Mouse (Mus musculus): Measurements from ENCODE around the gene Scarb2.

Gene Scarb2

GRCm38 (mm10) chr5:92495291-92495690 lies 11.3 kb downstream of the Scarb2 start:
- CTCF ChIA-PET, result no interaction called here

GRCm38 (mm10) chr5:92493423-92493822 lies 13.2 kb downstream of the Scarb2 start:
- CTCF ChIA-PET, result interaction anchor here (0.6 kb wide), 1 partner anchor 56 kb away, joined by 5 read pairs; no protein-coding TSS in a partner anchor

DNA sequence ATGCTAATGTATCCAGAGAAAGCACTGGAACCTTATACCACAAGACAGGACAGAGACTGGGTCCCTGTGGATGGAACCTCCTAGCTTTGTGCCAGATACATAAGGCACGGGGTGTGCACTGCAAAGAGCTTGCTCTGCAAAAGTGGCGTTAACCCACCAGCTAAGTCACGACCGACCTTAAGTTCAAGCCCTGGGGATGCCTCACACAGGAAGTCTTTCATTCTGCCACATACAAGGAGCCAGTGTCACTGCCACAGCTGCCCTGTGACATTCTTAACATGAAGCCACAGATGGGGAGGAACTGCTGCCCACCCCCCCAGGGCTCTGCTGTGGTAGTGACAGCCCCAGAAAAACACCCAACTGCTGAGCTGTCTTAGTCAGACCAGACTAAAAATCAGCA lies 15.9 kb downstream of the Scarb2 start:
- CTCF ChIA-PET, result interaction anchor here (0.6 kb wide), 1 partner anchor 16 kb away, joined by 4 read pairs; no protein-coding TSS in a partner anchor

DNA sequence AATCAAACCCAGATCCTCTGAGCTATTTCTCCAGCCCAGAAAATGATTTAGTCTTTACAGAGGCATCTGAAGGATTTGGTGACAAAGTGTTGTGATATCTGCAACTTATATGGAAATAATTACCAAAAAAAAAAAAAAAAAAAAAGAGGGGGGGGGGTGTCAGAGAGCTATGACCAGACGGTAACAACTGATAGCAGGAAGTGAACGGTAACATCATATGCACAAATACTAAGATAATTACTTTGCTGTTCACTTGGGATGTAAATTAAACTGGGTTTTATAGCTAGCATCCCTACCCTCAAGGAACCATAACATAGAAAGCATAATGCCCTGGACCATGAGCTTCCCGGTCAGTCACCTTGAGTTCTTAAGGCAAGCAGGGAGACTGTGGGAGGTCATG lies 16.3 kb downstream of the Scarb2 start:
- CTCF ChIA-PET, result interaction anchor here (0.6 kb wide), 1 partner anchor 16 kb away, joined by 4 read pairs; no protein-coding TSS in a partner anchor

GRCm38 (mm10) chr5:92489503-92489902 lies 17.1 kb downstream of the Scarb2 start:
- CTCF ChIA-PET, result no interaction called here

DNA sequence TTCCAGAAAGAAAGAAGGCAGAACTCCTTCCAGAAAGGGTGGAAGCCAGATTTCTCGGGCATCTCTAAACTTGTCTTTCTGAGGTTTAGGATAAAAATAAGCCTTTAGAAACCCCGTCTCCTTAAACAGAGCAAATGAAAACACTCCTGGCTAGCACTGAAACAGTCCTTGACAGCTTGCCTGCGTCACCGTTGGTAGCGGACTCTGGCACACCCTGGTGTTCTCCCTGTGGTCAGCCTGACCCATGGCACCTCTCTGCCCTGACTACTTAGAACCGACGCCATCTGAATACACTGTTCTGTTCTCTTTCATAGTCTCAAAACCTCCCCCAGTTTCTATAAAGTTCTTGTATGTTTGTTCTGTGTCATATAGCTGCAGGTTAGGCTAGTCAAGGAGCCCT lies 17.7 kb downstream of the Scarb2 start:
- CTCF ChIA-PET, result no interaction called here

DNA sequence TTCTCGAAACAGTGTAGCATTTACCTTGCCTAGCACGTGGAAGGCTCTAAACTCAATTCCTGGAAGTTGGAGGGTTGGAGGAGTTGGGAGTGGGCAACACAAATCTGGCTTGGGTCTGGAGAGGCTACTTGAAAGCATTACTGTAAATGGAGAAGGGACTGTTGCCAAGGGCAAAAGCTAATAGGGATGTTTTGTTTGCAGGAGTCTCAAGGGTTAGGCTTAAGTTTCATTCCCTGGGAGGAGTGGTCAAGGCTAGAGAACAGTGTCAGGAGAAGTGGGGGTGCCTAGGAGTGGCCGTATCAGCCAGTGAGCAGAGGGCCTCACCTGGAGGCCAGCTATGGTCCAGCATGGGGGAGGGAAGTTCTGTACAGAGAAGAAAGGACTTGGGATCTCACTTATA lies 18.2 kb downstream of the Scarb2 start:
- CTCF ChIA-PET, result no interaction called here

DNA sequence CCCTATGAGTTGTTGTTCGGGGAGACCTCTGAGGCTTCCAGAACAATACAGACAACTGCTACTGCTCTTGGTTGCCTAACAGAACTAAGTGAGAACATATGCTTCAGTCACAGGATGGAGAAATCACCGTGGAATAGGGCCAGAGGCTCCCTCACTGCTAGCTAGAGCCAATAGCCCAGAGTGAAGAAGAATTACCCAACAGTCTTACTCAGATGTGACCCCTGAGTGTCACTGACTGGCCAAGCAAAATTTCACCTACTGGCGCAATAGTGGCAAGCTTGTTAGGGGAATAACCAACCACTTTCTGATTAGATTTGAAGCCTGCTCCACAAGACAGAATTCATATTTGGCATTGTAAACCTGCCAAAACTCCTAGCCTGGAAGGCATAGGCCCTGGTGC lies 19.9 kb downstream of the Scarb2 start:
- CTCF ChIA-PET, result no interaction called here

GRCm38 (mm10) chr5:92484880-92485279 lies 21.8 kb downstream of the Scarb2 start:
- CTCF ChIA-PET, result interaction anchor here (1.1 kb wide), 1 partner anchor 23 kb away, joined by 3 read pairs; no protein-coding TSS in a partner anchor

DNA sequence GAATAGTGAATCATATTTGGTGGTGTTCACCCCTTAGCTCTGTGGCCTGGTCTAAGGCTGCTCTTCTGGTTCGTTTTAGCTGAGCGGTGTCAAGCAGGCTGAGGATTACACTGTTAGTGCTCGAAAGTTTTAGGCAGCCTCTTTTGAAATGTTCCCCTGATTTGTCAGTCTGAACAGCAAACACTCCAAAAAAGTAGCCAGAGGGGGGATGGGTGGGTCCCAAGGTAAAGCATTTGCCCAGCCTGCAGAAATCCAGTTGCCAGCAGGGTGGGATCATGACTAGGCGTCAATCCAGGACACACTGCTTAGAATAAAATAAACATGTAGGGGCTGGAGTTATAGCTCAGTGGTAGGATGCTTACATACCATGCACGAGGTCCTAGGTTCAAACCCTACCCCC lies 33.8 kb downstream of the Scarb2 start:
- CTCF ChIA-PET, result no interaction called here

GRCm38 (mm10) chr5:92471531-92471930 lies 35.1 kb downstream of the Scarb2 start:
- CTCF ChIA-PET, result no interaction called here

GRCm38 (mm10) chr5:92469201-92470130 lies 37.2 kb downstream of the Scarb2 start:
- CTCF ChIA-PET, result no interaction called here

DNA sequence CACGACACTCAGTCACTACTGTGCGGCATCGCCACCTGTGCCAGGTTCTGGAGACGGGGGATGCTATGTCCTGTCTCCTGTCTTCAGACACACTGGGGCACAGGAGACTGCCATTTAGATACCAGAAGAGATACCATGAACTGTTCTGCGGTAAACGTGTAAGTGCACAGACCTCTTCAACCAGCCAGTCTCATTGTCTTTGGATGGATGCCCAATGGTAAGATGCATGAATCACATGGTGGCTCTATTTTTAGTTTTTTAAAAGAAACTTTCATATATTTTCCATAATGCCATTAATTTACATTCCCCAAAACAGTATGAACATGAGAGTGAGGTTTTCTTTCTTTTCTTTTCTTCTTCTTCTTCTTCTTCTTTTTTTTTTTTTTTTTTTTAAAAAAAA lies 38.4 kb downstream of the Scarb2 start:
- CTCF ChIA-PET, result no interaction called here

DNA sequence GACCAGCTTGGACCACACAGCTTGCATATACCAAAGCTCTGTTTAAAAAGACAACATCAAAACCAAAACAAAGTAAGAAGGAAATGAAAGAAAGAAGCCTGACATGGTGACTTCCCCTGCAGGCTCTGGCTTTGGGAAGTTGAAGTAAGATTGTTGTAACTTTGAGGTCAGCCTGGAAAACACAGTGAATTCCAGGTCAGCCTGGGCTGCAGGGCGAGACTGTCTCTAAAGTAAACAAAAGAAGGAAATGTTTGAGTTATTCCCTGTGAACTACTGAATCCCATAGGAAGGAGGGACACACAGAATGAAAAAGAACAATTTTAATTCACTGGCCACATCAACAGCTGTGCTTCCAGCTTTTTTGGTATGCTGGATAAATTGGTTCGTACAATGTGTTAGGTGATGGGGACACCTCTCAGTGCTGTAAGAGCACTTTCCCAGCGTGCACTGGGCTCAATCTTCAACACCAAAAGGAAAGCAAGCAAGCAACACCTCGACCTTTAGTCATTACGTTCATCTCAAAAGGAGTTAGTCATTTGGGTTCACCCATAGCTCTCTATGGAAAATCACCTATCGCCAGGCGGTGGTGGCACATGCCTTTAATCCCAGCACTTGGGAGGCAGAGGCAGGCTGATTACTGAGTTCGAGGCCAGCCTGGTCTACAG lies 39.4 kb downstream of the Scarb2 start:
- CTCF ChIA-PET, result interaction anchor here (0.6 kb wide), 1 partner anchor 38 kb away, joined by 5 read pairs; no protein-coding TSS in a partner anchor

DNA sequence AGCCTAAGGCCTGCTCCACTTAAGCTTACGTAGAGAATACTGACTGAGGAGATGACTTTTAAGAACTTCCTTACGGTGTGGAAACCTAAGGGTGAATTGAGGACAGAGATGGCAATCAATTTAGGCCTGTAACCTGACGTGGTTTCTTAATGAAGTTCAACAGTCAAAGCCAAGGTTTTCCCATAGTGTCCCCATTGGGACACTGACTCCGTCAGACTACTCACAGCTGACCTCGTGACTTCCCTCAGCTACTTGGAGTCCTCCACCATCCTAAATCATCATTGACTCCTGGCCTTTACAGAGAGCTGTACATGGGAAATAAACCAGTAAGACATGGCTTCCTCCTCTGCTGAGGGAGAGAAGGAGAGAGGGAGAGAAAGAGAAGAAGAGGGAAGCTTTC lies 41.1 kb downstream of the Scarb2 start:
- CTCF ChIA-PET, result no interaction called here

DNA sequence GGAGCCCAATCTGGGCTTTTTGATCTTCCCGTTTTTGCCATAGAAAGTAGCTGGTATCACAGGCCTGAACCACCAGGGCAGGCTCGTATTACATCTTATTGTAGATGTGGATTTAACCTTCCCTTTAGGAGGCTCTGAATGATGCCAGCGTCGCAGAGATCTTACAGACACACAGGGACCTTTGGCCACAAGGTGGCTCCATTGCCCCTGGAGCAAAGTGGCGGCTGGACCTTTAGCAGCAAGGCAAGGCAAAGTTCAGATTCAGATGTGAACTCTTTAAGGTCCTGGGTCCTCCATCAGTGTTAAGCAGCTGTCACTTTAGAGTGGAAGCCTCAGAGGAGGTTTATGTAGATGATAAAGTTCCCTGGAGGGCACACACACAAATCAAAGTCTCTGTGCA lies 45.3 kb downstream of the Scarb2 start:
- CTCF ChIA-PET, result interaction anchor here (1.0 to 1.7 kb wide), 3 partner anchors 24 to 195 kb away, joined by 3 to 4 read pairs (median 3); partner anchors contain the start of gene Scarb2

- CTCF ChIA-PET, result no interaction called here
Measured at GRCm38 (mm10) chr5:92458726-92459125, 47.9 kb downstream of the Scarb2 start.

DNA sequence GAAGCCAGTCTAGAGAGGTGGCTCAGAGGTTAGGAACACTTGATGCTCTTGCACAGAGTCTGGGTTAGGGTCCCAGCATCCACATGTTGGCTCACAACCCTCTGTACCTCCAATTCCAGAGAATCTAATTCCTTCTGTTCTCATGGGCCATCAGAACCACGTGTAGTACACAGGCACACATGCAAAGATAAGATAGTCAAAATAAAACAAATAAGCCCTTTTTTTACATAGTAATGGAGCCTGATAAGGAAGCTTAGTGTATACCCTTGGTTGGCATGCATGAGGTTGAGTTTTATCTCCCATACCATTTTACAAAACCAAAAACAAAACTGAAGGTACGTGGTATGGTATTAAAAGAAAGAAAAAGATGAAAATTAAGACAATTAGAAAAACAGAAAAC lies 49.2 kb downstream of the Scarb2 start:
- CTCF ChIA-PET, result no interaction called here

DNA sequence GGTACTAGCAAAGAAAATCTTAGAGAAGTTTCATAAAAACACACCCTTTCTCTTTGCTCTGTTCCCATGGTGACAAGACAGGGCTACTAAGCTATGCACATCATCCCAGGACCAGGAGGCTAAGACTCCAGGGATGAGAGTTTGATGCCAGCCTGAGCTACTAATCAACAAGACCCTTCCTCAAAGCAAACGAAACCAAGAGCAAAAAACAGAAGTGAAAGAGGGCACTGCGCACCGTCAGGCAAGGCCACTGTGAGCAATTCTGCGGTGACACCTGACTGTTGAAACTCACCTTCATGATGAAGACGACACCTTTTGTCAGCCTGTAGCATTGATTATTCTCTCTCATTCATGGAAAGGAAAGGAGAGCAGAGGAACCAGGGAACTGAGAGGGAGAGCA lies 53.8 kb downstream of the Scarb2 start:
- CTCF ChIA-PET, result no interaction called here

DNA sequence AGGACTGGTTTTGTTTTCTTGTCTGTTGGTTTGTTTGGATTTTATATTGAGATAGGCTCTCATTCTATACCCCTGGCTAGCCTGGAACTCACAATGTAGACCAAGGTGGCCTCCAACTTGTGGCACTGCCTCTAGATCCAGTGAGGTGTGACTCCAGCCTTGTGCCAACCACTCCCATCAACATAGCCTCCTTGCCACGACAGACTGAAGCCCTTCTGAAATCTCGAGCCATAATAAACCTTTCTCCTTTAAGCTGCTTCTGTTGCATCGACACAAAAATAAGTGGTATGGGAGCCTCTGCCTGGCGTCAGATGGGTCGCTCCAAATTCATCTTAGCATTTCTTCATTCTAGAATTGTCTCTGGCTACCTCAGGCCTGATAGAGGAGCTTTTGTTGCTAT lies 59.9 kb downstream of the Scarb2 start:
- CTCF ChIA-PET, result no interaction called here

- CTCF ChIA-PET, result no interaction called here
Measured at GRCm38 (mm10) chr5:92445016-92445415, 61.6 kb downstream of the Scarb2 start.

DNA sequence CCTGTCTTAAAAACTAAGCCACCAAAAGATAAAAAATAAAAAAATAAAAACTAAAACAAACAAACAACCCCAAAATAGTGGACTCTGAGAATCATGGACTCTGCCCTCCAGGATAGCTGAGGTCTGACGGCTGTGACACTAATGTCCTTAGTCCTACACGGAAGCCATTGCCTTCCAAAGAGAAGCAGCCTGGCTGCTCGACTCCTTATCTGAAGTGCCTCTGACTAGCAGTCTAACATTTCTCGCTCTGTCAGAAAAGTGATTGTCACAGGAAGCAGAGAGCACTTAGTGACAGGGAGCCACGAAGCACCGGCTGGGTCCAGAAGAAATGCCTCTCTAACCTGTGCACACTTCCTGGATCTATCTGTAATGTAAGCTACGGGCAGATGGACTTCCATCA lies 63.7 kb downstream of the Scarb2 start:
- CTCF ChIA-PET, result no interaction called here

DNA sequence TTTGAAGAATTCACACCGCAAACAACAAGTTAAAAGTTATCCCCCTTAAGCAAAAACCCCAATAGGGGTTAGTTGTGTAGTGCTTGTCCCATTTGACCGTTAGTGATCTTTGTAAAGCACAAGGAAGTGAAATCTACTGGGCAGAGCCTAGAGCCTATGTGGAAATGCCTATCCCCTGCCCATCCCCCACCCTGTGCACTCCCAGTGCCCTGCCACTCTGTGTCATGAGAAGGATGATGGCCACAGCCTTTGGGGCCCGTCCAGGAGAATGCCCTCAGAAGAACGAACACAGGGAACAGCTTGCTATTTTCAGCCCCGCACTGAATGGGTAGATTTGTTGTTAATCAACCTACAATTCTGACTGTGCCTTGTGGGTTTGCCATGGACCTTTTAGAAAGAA lies 65.1 kb downstream of the Scarb2 start:
- CTCF ChIA-PET, result no interaction called here
